Comparison of ENCODE assay signal across 17 mouse cellular contexts in genomic region chr19:29131171-29131570, GRCm38 (mm10).
"Had no signal": no experiment of that assay in that cellular context is flagged by ENCODE, and none has a peak within 500 bp of the region (broad histone marks: within the 10 kb centered on the region; RNA-seq: fewer than 3 reads in every experiment).

No protein-coding gene starts in this region.

- H3K27me3 ChIP-seq: liver, embryonic 13.5 days; midbrain, embryonic 15.5 days; neural tube, embryonic 13.5 days; stomach, embryonic 15.5 days had no signal

- ATAC-seq: intestine, embryonic 16.5 days; midbrain, embryonic 15.5 days had no signal

- H3K4me1 ChIP-seq: midbrain, embryonic 15.5 days; neural tube, embryonic 13.5 days; stomach, embryonic 15.5 days had no signal

- H3K9me3 ChIP-seq: liver, embryonic 13.5 days; midbrain, embryonic 15.5 days; neural tube, embryonic 13.5 days; stomach, embryonic 15.5 days had no signal

- H3K27ac ChIP-seq: liver, embryonic 13.5 days; midbrain, embryonic 15.5 days; neural tube, embryonic 13.5 days; stomach, embryonic 15.5 days had no signal

- DNase-seq: kidney, adult 18-20 months; kidney, adult 9 months; kidney, postnatal 14 days; kidney, postnatal 4 days; liver, embryonic 13.5 days; lung, embryonic 14.5 days; lung, postnatal 14 days; retina, postnatal 1 day; right cerebral cortex, postnatal 25 days; spleen, adult 18-20 months; thymus, postnatal 25 days had no signal

- H3K9ac ChIP-seq: liver, embryonic 13.5 days; lung, embryonic 14.5 days; midbrain, embryonic 15.5 days; neural tube, embryonic 13.5 days; stomach, embryonic 15.5 days had no signal

- H3K4me2 ChIP-seq: liver, embryonic 13.5 days; lung, embryonic 14.5 days; midbrain, embryonic 11.5 days; midbrain, embryonic 15.5 days; neural tube, embryonic 13.5 days; stomach, embryonic 15.5 days had no signal

- H3K4me3 ChIP-seq: liver, embryonic 13.5 days; midbrain, embryonic 15.5 days; myocyte; neural tube, embryonic 13.5 days; stomach, embryonic 15.5 days had no signal
